Mouse (Mus musculus): ENCODE results near the gene Gm7137. TPM values are rescaled to one million over a fixed set of nuclear protein-coding genes. Genes with fewer than 3 reads are reported as not detected.
"Not testable (repeated sequence)": the region's sequence is repeated elsewhere in the genome, so short reads cannot be mapped to it uniquely, and the experiment has no call there.

Gm7137 gene
- not detected for total RNA-seq (2018; cell fraction: chromatin; rRNA removed)
- not detected for total RNA-seq (2018; cell fraction: cytosol; rRNA removed)
- total RNA-seq (2018; cell fraction: nucleus; rRNA removed) = not detected
- not detected in 3 replicates for polyA plus RNA-seq (2018)

DNA sequence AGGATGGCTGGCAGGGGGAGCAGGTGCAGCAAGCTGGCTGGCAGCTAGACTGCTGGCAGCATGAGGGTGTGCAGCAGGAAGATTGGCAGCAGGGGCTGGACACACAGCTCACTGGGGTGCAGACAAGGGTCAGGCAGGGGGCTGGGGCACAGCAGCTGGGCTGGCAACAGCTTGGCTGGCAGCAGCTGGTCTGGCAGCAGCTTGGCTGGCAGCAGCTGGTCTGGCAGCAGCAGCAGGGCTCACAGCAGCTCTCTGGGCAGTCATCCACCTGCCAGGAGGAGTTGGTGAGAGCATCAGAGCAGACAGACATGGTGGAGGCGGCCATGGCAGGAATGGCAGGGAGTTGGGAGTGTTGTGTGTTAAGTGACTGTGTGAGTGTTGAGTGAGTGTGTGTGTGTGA lies at the start of gene Gm7137:
Gene Gm7137, minus strand, starts transcription at position 325 of the 400 bp plus-strand sequence.
- H3K27ac ChIP-seq; H3K4me3 ChIP-seq (ENCODE audit: inconsistent target); H3K36me3 ChIP-seq (ENCODE audit: inconsistent target); H3K79me2 ChIP-seq (ENCODE audit: inconsistent target): not testable (repeated sequence)
- WGBS (ENCODE audit: missing documents) = no CpG with 5 or more reads among the region's 1 CpGs

- no peak within 1 kb of the TSS for H3K27ac ChIP-seq
- WGBS (ENCODE audit: missing documents) = 85% methylated on average over 7 of the region's 9 CpGs
- no peak within 1 kb of the TSS for H3K4me3 ChIP-seq (ENCODE audit: inconsistent target)
- H3K36me3 ChIP-seq (ENCODE audit: inconsistent target) = no peaks in the 10 kb centered on the region
- no peaks in the 10 kb centered on the region for H3K79me2 ChIP-seq (ENCODE audit: inconsistent target)
These were observed 47.6 kb upstream of the Gm7137 start, which contains the start of gene Krtap10-10 for GRCm38 (mm10) chr10:77835647-77836046. Gene Krtap10-10, plus strand, starts transcription at chr10:77835947.

GRCm38 (mm10) chr10:77826951-77827350 lies 39.0 kb upstream of the Gm7137 start, which contains the start of gene Krtap10-4:
Gene Krtap10-4, minus strand, starts transcription at chr10:77827095.
- Histone ChIP-seq H3K27ac (no peak within 1 kb of the TSS), H3K4me3 (ENCODE audit: inconsistent target) (no peak within 1 kb of the TSS), H3K79me2 (ENCODE audit: inconsistent target) (no peaks in the 10 kb centered on the region), H3K36me3 (ENCODE audit: inconsistent target) (no peaks in the 10 kb centered on the region)
- WGBS (ENCODE audit: missing documents) = 65% methylated on average over 6 of the region's 6 CpGs

- Histone ChIP-seq H3K36me3 (ENCODE audit: inconsistent target) (no peaks in the 10 kb centered on the region), H3K27ac (no peak overlapping the region), H3K4me3 (ENCODE audit: inconsistent target) (no peak overlapping the region), H3K79me2 (ENCODE audit: inconsistent target) (no peaks in the 10 kb centered on the region)
- WGBS (ENCODE audit: missing documents) = 75% methylated on average over 4 of the region's 4 CpGs
These were observed 31.2 kb upstream of the Gm7137 start for GRCm38 (mm10) chr10:77819203-77819602.

DNA sequence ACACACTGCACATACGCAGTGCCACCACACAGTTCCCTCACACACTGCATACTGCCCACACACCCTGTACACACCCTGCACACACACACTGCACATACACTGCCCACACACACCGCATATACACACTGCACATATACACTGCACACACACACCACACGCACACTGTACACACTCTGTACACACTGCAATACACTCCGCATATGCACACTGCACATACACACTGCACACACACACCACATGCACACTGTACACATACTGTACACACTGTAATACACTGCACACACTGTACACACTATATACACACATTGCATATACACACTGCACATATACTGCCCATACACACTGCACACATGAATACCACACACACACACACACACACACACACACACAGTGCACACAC lies 30.5 kb upstream of the Gm7137 start:
- WGBS (ENCODE audit: missing documents) = 90% methylated on average over 4 of the region's 4 CpGs
- Histone ChIP-seq H3K79me2 (ENCODE audit: inconsistent target) (no peaks in the 10 kb centered on the region), H3K27ac (no peak overlapping the region), H3K36me3 (ENCODE audit: inconsistent target) (no peaks in the 10 kb centered on the region), H3K4me3 (ENCODE audit: inconsistent target) (no peak overlapping the region)

DNA sequence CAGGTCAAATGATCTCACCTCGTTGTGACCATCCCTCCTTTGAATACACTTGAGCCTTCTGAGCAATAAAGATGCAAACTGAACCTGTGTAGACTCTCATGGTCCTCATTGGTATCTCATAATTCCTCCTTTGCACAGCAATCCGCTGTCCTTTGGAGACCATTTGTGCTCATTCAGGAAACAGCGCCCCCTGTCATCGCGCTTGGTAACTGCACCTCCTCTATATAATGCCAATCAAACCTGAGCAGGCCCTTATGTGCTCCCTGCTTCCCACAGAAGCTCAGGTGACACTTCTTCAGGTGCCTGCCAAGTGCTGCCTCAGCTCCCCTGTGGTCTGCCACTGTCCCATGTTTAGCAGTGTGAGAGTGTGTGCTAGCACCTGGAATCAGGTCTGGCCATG lies 27.5 kb upstream of the Gm7137 start:
- H3K36me3 ChIP-seq (ENCODE audit: inconsistent target) = no peaks in the 10 kb centered on the region
- 59% methylated on average over 5 of the region's 5 CpGs for WGBS (ENCODE audit: missing documents)
- H3K27ac ChIP-seq = no peak overlapping the region
- no peaks in the 10 kb centered on the region for H3K79me2 ChIP-seq (ENCODE audit: inconsistent target)
- no peak overlapping the region for H3K4me3 ChIP-seq (ENCODE audit: inconsistent target)

GRCm38 (mm10) chr10:77814382-77814781 lies 26.4 kb upstream of the Gm7137 start, which contains the start of gene Gm2696:
Gene Gm2696, plus strand, starts transcription at chr10:77814682.
- Histone ChIP-seq H3K27ac (no peak within 1 kb of the TSS), H3K36me3 (ENCODE audit: inconsistent target) (no peaks in the 10 kb centered on the region), H3K4me3 (ENCODE audit: inconsistent target) (no peak within 1 kb of the TSS), H3K79me2 (ENCODE audit: inconsistent target) (no peaks in the 10 kb centered on the region)
- 55% methylated on average over 4 of the region's 4 CpGs for WGBS (ENCODE audit: missing documents)

- Histone ChIP-seq H3K36me3 (ENCODE audit: inconsistent target) (no peaks in the 10 kb centered on the region), H3K4me3 (ENCODE audit: inconsistent target) (no peak within 1 kb of the TSS), H3K79me2 (ENCODE audit: inconsistent target) (no peaks in the 10 kb centered on the region), H3K27ac (no peak within 1 kb of the TSS)
- WGBS (ENCODE audit: missing documents) = 78% methylated on average over 5 of the region's 5 CpGs
These were observed 23.7 kb upstream of the Gm7137 start, which contains the start of gene Gm9507 for GRCm38 (mm10) chr10:77811743-77812142. Gene Gm9507, minus strand, starts transcription at chr10:77811843.

DNA sequence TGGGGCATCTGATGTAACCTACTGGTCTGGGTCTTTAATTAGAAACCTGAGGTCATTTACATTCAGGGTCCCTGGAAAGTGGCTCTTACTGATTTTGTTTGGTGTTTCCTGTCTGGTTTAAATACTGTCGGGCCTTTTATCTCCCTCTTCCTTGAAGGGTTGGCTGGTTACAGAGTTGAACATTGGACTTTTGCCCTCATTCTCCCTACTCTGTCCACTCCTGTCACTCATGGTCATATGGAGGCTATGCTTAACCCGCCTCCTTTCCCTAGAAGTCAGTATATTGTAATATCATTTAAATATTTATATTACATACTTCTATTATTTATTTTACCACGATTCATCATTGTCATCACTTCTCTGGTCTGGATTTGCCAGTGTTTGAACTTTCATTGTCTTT lies 16.1 kb upstream of the Gm7137 start:
- WGBS (ENCODE audit: missing documents) = 71% methylated on average over 3 of the region's 3 CpGs

DNA sequence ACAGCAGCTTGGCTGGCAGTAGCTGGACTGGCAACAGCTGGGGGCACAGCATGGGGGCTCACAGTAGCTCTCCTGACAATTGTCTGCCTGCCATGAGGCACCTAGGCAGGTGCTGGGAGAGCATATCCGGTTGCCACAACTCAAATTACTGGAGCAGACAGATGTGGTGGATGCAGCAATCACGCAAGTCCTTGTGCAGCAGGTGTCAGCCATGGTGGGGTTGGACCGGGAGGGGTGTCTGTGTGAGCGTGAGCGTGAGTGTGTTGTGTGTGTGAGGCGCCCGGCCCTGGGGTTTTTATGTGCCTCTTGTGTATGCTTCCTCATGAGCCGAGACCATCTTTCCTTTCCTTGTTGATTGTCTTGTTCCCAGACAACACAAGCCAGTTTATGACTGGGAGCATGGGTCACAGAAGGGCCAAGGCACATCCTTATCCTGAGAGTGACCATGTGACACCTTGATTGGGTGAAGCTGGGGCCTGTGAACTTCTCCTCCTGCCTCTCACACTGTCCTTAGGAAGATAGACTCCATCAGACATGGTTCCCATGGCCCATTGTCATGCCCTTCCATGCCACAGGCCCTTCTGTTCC lies 11.0 kb upstream of the Gm7137 start, which contains the start of gene Gm19668:
Gene Gm19668, minus strand, starts transcription at position 213 of the 588 bp plus-strand sequence.
- WGBS (ENCODE audit: missing documents) = 61% methylated on average over 8 of the region's 8 CpGs
- H3K4me3 ChIP-seq (ENCODE audit: inconsistent target) = no peak within 1 kb of the TSS
- H3K36me3 ChIP-seq (ENCODE audit: inconsistent target) = no peaks in the 10 kb centered on the region
- H3K27ac ChIP-seq = no peak within 1 kb of the TSS
- H3K79me2 ChIP-seq (ENCODE audit: inconsistent target) = no peaks in the 10 kb centered on the region

More for the DNA sequence above, 16.1 kb upstream of the Gm7137 start:
- Histone ChIP-seq H3K4me3 (ENCODE audit: inconsistent target) (no peak overlapping the region), H3K27ac (no peak overlapping the region), H3K79me2 (ENCODE audit: inconsistent target) (no peaks in the 10 kb centered on the region), H3K36me3 (ENCODE audit: inconsistent target) (no peaks in the 10 kb centered on the region)

- not testable (repeated sequence) for H3K79me2 ChIP-seq (ENCODE audit: inconsistent target); H3K27ac ChIP-seq; H3K4me3 ChIP-seq (ENCODE audit: inconsistent target); H3K36me3 ChIP-seq (ENCODE audit: inconsistent target)
- 65% methylated on average over 2 of the region's 3 CpGs for WGBS (ENCODE audit: missing documents)
These were observed 10.3 kb upstream of the Gm7137 start for GRCm38 (mm10) chr10:77798164-77798920.

- Histone ChIP-seq H3K79me2 (ENCODE audit: inconsistent target) (no peaks in the 10 kb centered on the region), H3K27ac (no peak overlapping the region), H3K36me3 (ENCODE audit: inconsistent target) (no peaks in the 10 kb centered on the region), H3K4me3 (ENCODE audit: inconsistent target) (no peak overlapping the region)
- 66% methylated on average over 3 of the region's 3 CpGs for WGBS (ENCODE audit: missing documents)
These were observed 9.7 kb upstream of the Gm7137 start for GRCm38 (mm10) chr10:77797677-77798076.

GRCm38 (mm10) chr10:77794976-77795375 lies 7.0 kb upstream of the Gm7137 start, which contains the start of gene Gm9639:
Gene Gm9639, minus strand, starts transcription at chr10:77795076.
- H3K4me3 ChIP-seq (ENCODE audit: inconsistent target) = no peak within 1 kb of the TSS
- no peak within 1 kb of the TSS for H3K27ac ChIP-seq
- H3K36me3 ChIP-seq (ENCODE audit: inconsistent target) = no peaks in the 10 kb centered on the region
- 78% methylated on average over 2 of the region's 2 CpGs for WGBS (ENCODE audit: missing documents)
- no peaks in the 10 kb centered on the region for H3K79me2 ChIP-seq (ENCODE audit: inconsistent target)

- Histone ChIP-seq H3K36me3 (ENCODE audit: inconsistent target) (no peaks in the 10 kb centered on the region), H3K79me2 (ENCODE audit: inconsistent target) (no peaks in the 10 kb centered on the region), H3K4me3 (ENCODE audit: inconsistent target) (no peak overlapping the region), H3K27ac (no peak overlapping the region)
- WGBS (ENCODE audit: missing documents) = 78% methylated on average over 2 of the region's 2 CpGs
These were observed 621 bp upstream of the Gm7137 start for GRCm38 (mm10) chr10:77788621-77789020.

- WGBS (ENCODE audit: missing documents) = no CpG with 5 or more reads among the region's 3 CpGs
- not testable (repeated sequence) for H3K79me2 ChIP-seq (ENCODE audit: inconsistent target)
These were observed 4.6 kb downstream of the Gm7137 start for GRCm38 (mm10) chr10:77783396-77783795.

More at GRCm38 (mm10) chr10:77783396-77783795, 4.6 kb downstream of the Gm7137 start:
- H3K27ac ChIP-seq; H3K4me3 ChIP-seq (ENCODE audit: inconsistent target); H3K36me3 ChIP-seq (ENCODE audit: inconsistent target): not testable (repeated sequence)
